Mouse (Mus musculus) embryonic facial prominence, embryonic 14.5 days (tissue): Measurements from ENCODE around the gene AI413582. TPM values are rescaled to one million over a fixed set of nuclear protein-coding genes. Genes with fewer than 3 reads are reported as not detected.

Experiments used
- ATAC-seq: fragments of 200-750 bp; cut with Nextera tagmentation; 2 replicates; pipeline ENCODE4 v1.8.0; 2017; ENCODE audit warnings: low read depth, moderate number of reproducible peaks, moderate TSS enrichment
- DNase-seq: peaks from one replicate; pipeline ENCODE4 v3.0.0-alpha.2; 2015; ENCODE audit warnings: low spot score
- H3K27ac ChIP-seq: fragments of 300-500 bp; sonication (generic); replicated peaks from 2 replicates; pipeline ENCODE4 v1.5.1; 2014; ENCODE audit warnings: low read depth, mild to moderate bottlenecking, low read length, moderate library complexity
- H3K27me3 ChIP-seq: fragments of 300-500 bp; sonication (generic); replicated peaks from 2 replicates; pipeline ENCODE4 v1.6.1; 2014; ENCODE audit warnings: low read length; ENCODE audit not compliant: control insufficient read depth, insufficient read depth
- H3K36me3 ChIP-seq: fragments of 300-500 bp; sonication (generic); 2 replicates; pipeline ENCODE4 v1.6.1; 2014; ENCODE audit warnings: low read length, mixed read lengths; ENCODE audit not compliant: control insufficient read depth, insufficient read depth
- H3K4me1 ChIP-seq: fragments of 300-500 bp; sonication (generic); 2 replicates; pipeline ENCODE4 v1.6.1; 2014; ENCODE audit warnings: antibody characterized with exemption, low read length; ENCODE audit not compliant: control insufficient read depth, insufficient read depth
- H3K4me2 ChIP-seq: fragments of 300-500 bp; sonication (generic); 2 replicates; pipeline ENCODE4 v1.6.1; 2014; ENCODE audit warnings: low read depth, mild to moderate bottlenecking, low read length, moderate library complexity, mixed read lengths
- H3K4me3 ChIP-seq: fragments of 300-500 bp; sonication (generic); 2 replicates; pipeline ENCODE4 v1.5.1; 2014; ENCODE audit warnings: low read depth, mild to moderate bottlenecking, low read length
- H3K9ac ChIP-seq: fragments of 300-500 bp; sonication (generic); 2 replicates; pipeline ENCODE4 v1.6.1; 2014; ENCODE audit warnings: low read depth, mild to moderate bottlenecking, low read length, moderate library complexity, mixed read lengths
- H3K9me3 ChIP-seq: fragments of 300-500 bp; sonication (generic); 2 replicates; pipeline ENCODE4 v1.6.1; 2016; ENCODE audit warnings: low read length; ENCODE audit not compliant: control insufficient read depth
- WGBS: fragments of 180-500 bp; shearing (Covaris S2); extraction: QIAGEN DNeasy Blood & Tissue Kit; methylation state at CpG from one replicate; pipeline ENCODE4 v1.1.7; 2014; 5-methylcytosine and 5-hydroxymethylcytosine counted together
- polyA plus RNA-seq: library from polyadenylated mRNA; unstranded; fragments of >200 nt; fragmentation: Nextera tagmentation; extraction: Ambion mirVana; gene quantifications from 2 replicates; pipeline ENCODE4 v1.2.1, GENCODE M21; 2014

AI413582 gene
- polyA plus RNA-seq, 1 experiment from 2014 or later, result 29.3 TPM

DNA sequence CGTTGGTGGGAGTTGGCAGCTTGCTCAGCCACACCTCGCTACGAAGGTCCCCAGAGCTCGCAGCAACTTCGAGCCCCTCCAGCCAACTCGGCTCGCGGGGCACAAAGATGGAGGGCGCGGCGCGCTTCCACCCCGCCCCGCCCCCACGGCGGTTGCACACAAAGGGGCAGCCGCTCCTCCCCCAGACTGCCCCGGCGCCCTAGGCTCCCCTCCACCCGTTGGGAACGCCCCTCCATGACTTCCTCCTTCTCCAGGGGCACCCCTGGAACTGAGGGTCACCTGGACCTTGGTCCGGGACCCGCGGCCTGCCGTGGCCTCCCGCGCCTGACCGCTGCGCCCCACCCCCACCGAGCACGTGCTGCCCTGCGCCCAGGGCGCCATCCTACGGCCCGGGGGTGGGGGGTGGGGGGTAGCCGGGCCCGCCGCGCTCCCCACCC lies 10.5 kb downstream of the AI413582 start:
- H3K4me1 ChIP-seq, result peaks cover 22% of the 10 kb centered on the region
- H3K9ac ChIP-seq, result peak overlapping the region; percentile 83
- peak overlapping the region; percentile 88 for H3K27ac ChIP-seq
- no peaks in the 10 kb centered on the region for H3K27me3 ChIP-seq
- H3K36me3 ChIP-seq, result 0 out of 2 replicates have a peak, but pooled peaks cover 1% of the 10 kb centered on the region
- peak; percentile 19 for ATAC-seq
- WGBS, result 5% methylated on average over 7 of the region's 39 CpGs
- no peaks in the 10 kb centered on the region for H3K9me3 ChIP-seq
- peak; percentile 86 for DNase-seq
- peak overlapping the region; percentile 82 for H3K4me2 ChIP-seq
- peak overlapping the region; percentile 80 for H3K4me3 ChIP-seq

DNA sequence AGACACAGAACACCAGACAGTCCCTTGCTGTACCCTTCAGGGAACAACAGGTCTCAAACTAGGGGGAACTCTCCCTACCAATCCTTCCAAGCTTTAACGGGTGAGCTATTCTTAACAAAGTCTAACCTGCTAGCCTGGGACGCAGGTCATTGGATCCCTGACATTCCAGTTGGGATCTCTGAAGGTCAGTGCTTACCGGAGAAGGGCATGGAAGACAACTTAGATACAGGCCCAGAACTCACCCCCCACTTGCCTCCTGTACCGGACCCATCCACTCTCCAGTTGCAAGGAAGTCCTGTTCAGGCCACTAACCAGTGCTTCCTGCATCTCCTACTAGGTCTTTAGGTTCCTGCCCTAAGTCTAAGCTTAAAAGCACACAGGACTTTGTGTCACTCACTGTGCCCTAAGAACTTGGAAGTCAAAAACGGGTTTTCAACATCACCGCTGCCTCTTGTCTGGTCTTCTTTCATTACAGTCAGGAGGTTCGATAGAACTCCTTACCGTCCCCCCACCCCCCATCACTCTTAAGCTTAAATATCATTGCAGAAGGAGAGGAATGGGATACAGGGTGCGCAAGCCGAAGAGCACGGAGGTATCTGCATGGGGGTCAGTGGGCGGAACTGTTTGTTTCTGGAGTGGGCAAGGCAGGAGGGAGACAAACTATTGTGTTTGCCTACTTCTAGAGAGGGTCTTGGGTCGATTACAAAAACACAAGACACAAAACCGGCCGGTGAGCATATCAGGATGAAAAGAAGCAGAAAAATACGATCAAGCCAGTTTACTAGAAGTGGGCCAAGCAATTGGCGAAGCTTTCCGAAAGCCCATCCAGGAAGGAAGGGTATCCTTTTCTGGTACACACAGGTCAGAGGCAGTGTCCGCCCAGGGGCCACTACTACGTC lies 11.2 kb downstream of the AI413582 start:
- Histone ChIP-seq H3K27me3 (no peaks in the 10 kb centered on the region), H3K9me3 (no peaks in the 10 kb centered on the region), H3K4me3 (peak overlapping the region; percentile 80), H3K4me2 (peak overlapping the region; percentile 82), H3K4me1 (peaks cover 23% of the 10 kb centered on the region), H3K36me3 (no peaks in the 10 kb centered on the region), H3K27ac (peak overlapping the region; percentile 88), H3K9ac (peak overlapping the region; percentile 83)
- ATAC-seq (no peak), DNase-seq (no peak)
- 38% methylated on average over 20 of the region's 20 CpGs for WGBS

DNA sequence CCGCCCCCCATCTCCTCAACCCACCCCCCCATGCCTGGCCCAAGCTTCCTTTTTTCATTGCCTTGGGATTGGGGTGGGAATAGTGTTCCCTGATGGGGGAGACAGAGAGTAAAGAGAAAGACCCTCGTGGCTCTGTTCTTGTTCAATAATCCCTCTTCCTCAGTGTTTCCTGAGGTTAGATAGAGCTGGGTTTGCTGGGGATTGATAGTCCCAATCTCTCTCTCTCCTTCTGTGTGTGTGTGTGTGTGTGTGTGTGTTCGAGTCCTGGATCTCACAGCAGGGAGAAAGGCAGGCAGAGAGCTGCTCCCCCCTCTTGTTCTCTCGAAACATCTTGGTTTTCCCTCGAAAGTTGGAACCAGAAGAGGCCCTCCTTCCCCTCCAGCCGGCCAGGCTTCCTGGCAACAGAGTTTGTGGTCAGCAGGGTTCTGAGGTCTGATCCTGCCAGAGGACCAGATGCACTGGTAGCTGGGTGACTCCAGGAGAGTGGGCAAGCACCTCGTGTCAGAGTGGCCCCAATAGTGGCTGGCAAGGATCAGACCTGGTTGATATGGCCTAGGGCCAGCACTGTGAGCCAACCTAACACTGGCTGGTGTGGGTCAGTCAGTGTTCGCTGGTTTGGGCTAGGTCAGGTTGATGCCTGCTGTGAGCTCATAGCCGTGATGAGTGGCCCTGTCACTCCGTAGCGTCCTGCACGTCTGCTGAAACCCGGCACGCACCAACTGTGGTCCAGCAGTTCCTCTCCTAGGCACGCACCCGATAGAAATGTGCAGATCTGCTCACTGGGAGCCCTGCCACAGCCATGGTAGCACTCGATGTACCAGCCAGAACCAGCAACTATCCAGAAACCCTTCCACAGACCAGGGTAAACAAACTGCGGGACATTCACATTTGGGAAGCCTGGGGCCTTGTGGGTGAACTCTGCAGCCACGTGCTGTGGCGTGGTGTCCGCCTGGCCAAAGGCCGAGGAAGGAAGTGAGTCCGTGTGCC lies 13.0 kb downstream of the AI413582 start:
- ATAC-seq (no peak), DNase-seq (no peak)
- H3K9ac ChIP-seq, result no peak overlapping the region
- no peak overlapping the region for H3K4me2 ChIP-seq
- H3K27me3 ChIP-seq, result no peaks in the 10 kb centered on the region
- H3K4me3 ChIP-seq, result no peak overlapping the region
- no peaks in the 10 kb centered on the region for H3K36me3 ChIP-seq
- no peaks in the 10 kb centered on the region for H3K9me3 ChIP-seq
- WGBS, result 73% methylated on average over 23 of the region's 23 CpGs
- H3K4me1 ChIP-seq, result peaks cover 19% of the 10 kb centered on the region
- no peak overlapping the region for H3K27ac ChIP-seq

DNA sequence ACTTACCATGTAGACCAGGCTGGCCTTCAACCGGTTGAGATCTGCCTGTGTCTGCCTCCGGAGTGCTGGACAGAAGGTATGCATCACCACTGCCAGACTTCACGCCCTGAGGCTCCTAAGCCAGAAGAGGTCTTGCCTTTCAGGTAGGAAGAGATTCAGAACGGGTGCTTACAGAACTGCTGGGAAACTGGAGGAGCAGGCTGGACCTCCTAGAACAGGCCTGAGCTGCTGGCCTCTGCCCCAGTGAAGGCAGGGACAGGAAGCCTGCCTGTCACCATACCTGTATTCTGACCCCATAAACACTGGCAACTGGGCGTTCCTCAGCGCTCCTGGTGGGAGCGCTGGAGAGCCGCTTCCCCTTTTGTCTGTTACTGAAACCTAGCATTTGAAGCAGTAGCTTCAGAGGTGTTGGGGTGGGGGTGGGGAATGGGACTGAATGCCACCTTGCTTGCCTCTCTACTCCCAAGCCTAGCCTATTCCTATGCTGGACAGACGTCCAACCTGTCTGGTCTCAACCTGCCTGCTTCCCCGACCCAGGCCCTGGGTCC lies 14.1 kb downstream of the AI413582 start:
- WGBS, result 55% methylated on average over 10 of the region's 10 CpGs
- DNase-seq, result no peak
- ATAC-seq, result no peak
- H3K4me3 ChIP-seq, result no peak overlapping the region
- H3K9ac ChIP-seq, result no peak overlapping the region
- H3K4me2 ChIP-seq, result no peak overlapping the region
- H3K27me3 ChIP-seq, result no peaks in the 10 kb centered on the region
- H3K36me3 ChIP-seq, result no peaks in the 10 kb centered on the region
- H3K4me1 ChIP-seq, result peaks cover 19% of the 10 kb centered on the region
- no peaks in the 10 kb centered on the region for H3K9me3 ChIP-seq
- H3K27ac ChIP-seq, result no peak overlapping the region

DNA sequence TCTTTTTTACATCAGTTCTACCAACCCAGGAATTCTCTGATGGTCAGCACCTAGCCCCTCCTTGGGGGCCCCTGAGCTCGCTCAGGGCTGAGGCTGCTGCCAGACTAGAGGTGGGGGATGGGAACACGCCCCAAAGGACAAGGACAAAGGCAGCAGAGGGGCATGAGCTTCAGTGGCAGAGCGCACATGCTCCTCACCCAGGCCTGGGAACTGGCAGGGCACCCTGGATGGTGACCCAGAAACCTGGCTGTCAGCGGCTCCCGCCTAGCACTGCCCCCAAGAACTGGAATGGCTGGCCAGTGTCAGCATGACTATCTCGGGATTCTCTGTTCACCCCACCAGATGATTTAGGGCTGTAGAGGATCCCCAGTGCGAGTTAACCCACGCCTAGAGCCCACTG lies 16.3 kb downstream of the AI413582 start:
- no peak overlapping the region for H3K27ac ChIP-seq
- no peak overlapping the region for H3K4me3 ChIP-seq
- H3K4me1 ChIP-seq, result peaks cover 5% of the 10 kb centered on the region; the same call in 1 of the 2 replicates
- H3K9ac ChIP-seq, result no peak overlapping the region
- H3K27me3 ChIP-seq, result no peaks in the 10 kb centered on the region
- DNase-seq, result no peak
- no peak overlapping the region for H3K4me2 ChIP-seq
- H3K36me3 ChIP-seq, result no peaks in the 10 kb centered on the region
- no peaks in the 10 kb centered on the region for H3K9me3 ChIP-seq
- WGBS, result 55% methylated on average over 8 of the region's 8 CpGs
- ATAC-seq, result no peak

DNA sequence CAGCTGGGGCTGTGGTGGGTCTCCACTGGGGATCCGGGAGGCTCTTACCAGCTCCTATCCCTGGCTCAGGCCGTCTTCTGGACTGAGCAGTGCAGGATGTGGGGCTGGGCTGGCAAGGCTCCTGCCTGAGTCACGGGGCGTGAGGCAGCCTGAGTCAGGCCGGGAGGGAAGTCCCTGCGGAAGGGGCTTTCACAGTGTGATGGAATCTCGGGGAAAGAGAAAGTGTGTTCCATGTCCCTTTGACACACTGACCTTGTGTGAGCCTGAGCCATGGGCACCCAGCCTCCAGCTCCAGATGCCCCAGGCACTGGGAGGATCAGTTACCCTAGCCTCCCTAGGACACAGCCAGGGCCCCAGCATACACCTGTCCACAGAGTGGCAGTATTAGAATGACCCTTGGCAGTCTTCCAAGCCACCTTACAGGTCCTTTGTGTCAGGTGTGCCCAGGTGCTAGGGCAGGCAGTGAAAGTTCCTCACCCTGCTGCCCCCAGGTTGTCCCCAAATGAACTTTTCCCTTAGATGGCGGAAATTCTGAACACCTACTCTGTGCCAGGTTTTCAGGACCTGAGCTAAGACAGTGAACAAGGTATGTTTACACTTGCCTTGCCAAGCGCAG lies 18.2 kb downstream of the AI413582 start:
- no peak overlapping the region for H3K4me2 ChIP-seq
- no peaks in the 10 kb centered on the region for H3K27me3 ChIP-seq
- WGBS, result 72% methylated on average over 9 of the region's 9 CpGs
- H3K4me1 ChIP-seq, result peaks cover 5% of the 10 kb centered on the region; the same call in 1 of the 2 replicates
- ATAC-seq (no peak), DNase-seq (no peak)
- no peaks in the 10 kb centered on the region for H3K36me3 ChIP-seq
- no peak overlapping the region for H3K4me3 ChIP-seq
- no peak overlapping the region for H3K9ac ChIP-seq
- H3K27ac ChIP-seq, result no peak overlapping the region
- no peaks in the 10 kb centered on the region for H3K9me3 ChIP-seq

DNA sequence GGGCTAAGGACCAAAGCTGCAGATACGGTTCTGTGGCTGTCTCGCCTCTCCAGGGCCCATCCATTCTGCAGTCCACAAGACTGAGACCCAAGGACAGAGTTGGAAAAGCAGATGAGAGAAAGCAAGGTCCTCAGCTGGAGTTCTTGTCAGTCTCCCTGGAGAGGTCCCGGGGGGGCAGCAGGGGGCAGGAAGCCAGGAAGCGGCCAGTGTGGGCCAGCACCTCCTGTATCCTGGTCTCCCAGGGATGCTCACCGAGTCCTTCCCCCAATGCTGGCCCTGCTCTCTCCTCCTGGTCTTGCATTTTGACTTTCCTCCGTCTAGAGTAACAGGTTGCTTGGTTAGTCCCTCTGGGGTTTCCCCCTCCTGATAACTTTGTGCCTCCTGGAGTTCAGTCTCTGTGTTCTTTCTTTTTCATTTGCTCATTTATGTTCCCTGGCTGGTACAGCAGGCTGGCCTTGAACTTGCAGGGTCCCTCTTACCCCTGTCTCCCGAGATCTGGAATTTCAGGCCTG lies 18.9 kb downstream of the AI413582 start:
- no peaks in the 10 kb centered on the region for H3K9me3 ChIP-seq
- ATAC-seq, result no peak
- no peaks in the 10 kb centered on the region for H3K36me3 ChIP-seq
- no peak overlapping the region for H3K9ac ChIP-seq
- H3K4me3 ChIP-seq, result no peak overlapping the region
- no peak for DNase-seq
- 57% methylated on average over 6 of the region's 7 CpGs for WGBS
- peaks cover 5% of the 10 kb centered on the region; the same call in 1 of the 2 replicates for H3K4me1 ChIP-seq
- no peaks in the 10 kb centered on the region for H3K27me3 ChIP-seq
- no peak overlapping the region for H3K27ac ChIP-seq
- no peak overlapping the region for H3K4me2 ChIP-seq

DNA sequence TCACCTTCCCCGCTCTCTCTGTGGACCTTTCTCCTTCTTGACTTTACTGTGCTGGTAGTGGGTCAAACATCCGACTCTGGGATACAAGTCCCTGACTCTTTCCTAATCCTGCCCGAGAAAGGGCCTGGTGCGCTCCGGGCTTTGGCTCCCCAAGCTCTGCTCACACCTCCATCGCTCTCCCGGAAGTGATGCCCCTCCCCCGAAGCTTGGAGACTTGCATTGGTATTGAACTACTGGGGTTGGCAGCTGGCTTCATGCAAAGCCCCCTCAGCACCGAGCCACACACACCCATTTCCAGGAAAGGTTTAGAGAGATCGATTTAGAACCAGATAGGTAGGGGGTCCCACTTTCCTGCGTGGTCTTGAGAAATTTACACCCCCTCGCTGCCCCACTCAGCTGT lies 19.6 kb downstream of the AI413582 start:
- Histone ChIP-seq H3K9me3 (no peaks in the 10 kb centered on the region), H3K27ac (no peak overlapping the region), H3K4me3 (no peak overlapping the region), H3K36me3 (no peaks in the 10 kb centered on the region), H3K9ac (no peak overlapping the region), H3K27me3 (no peaks in the 10 kb centered on the region), H3K4me1 (peaks cover 5% of the 10 kb centered on the region; the same call in 1 of the 2 replicates), H3K4me2 (no peak overlapping the region)
- DNase-seq, result no peak
- ATAC-seq, result no peak
- 33% methylated on average over 12 of the region's 12 CpGs for whole genome bisulfite sequencing
